Mouse (Mus musculus) G1E (cell line): ENCODE measurements at regions not wholly inside any gene's neighbourhood (a gene's known extent, or its start where the extent isn't known, plus 50 kb on each side); places are given as distances from the start of the nearest gene placed in this dataset.

ENCODE experiments used
- ATAC-seq: 2 replicates; pipeline ENCODE4 v1.8.0; 2016; ENCODE audit warnings: mild to moderate bottlenecking; ENCODE audit not compliant: insufficient number of reproducible peaks, poor library complexity, low FRiP score, severe bottlenecking; ENCODE audit errors: extremely low read depth
- DNase-seq: peaks from one replicate; pipeline ENCODE4 v3.0.0; 2012; ENCODE audit warnings: low spot score
- H3K27me3 ChIP-seq: 2 replicates; pipeline ENCODE4 v1.6.1; 2012; ENCODE audit warnings: mild to moderate bottlenecking, low read length, inconsistent platforms; ENCODE audit not compliant: insufficient read depth
- H3K36me3 ChIP-seq: replicated peaks from 2 replicates; pipeline ENCODE3; 2012; ENCODE audit warnings: mild to moderate bottlenecking, inconsistent platforms
- H3K4me1 ChIP-seq: 2 replicates; pipeline ENCODE4 v1.6.1; 2012; ENCODE audit warnings: low read depth, low read length, inconsistent platforms, mixed read lengths; ENCODE audit not compliant: insufficient read depth
- H3K4me3 ChIP-seq: 2 replicates; pipeline ENCODE4 v1.5.1; 2012; ENCODE audit warnings: low read depth, mild to moderate bottlenecking, inconsistent platforms, low read length, moderate library complexity, mixed read lengths
- H3K9me3 ChIP-seq: replicated peaks from 2 replicates; pipeline ENCODE4 v1.6.1; 2012; ENCODE audit warnings: inconsistent platforms
- CTCF ChIP-seq: IDR thresholded peaks from 2 replicates; pipeline ENCODE4 v1.5.1; 2012; ENCODE audit warnings: low read depth, low read length, inconsistent platforms, mixed read lengths
- GATA1 ChIP-seq: IDR thresholded peaks from 2 replicates; pipeline ENCODE4 v1.6.1; 2012; ENCODE audit warnings: borderline replicate concordance, low read length, inconsistent platforms, mixed read lengths
- GATA2 ChIP-seq: IDR thresholded peaks from 2 replicates; pipeline ENCODE4 v1.6.1; 2012; ENCODE audit warnings: low read depth, low read length, inconsistent platforms, borderline replicate concordance
- POLR2AphosphoS5 ChIP-seq: IDR thresholded peaks from 2 replicates; pipeline ENCODE4 v1.6.1; 2012; ENCODE audit warnings: low read depth, low read length, inconsistent platforms; ENCODE audit not compliant: insufficient replicate concordance
- TAL1 ChIP-seq: conservative IDR thresholded peaks from 2 replicates; pipeline ENCODE4 v1.6.1; 2012; ENCODE audit warnings: low read depth, low read length, inconsistent platforms, mixed read lengths

GRCm38 (mm10) chr15:24827881-24828280 lies 585.7 kb downstream of the Basp1 start:
- no peak for TF ChIP-seq GATA2
- TF ChIP-seq POLR2AphosphoS5 = no peak
- TF ChIP-seq GATA1 = no peak
- no peak for TF ChIP-seq TAL1
- no peak for TF ChIP-seq CTCF
- no peak for ATAC-seq

GRCm38 (mm10) chr15:24827259-24827658 lies 586.3 kb downstream of the Basp1 start:
- no peak overlapping the region for H3K4me3 ChIP-seq
- H3K36me3 ChIP-seq = no peaks in the 10 kb centered on the region
- DNase-seq (no peak), ATAC-seq (no peak)
- no peaks in the 10 kb centered on the region for H3K27me3 ChIP-seq
- H3K9me3 ChIP-seq = no peaks in the 10 kb centered on the region
- no peak for TF ChIP-seq GATA2
- TF ChIP-seq POLR2AphosphoS5 = no peak
- H3K4me1 ChIP-seq = no peaks in the 10 kb centered on the region

More at GRCm38 (mm10) chr15:24827881-24828280, 585.7 kb downstream of the Basp1 start:
- DNase-seq = no peak
- H3K4me3 ChIP-seq = no peak overlapping the region
- no peaks in the 10 kb centered on the region for H3K9me3 ChIP-seq
- H3K4me1 ChIP-seq = no peaks in the 10 kb centered on the region
- H3K36me3 ChIP-seq = no peaks in the 10 kb centered on the region
- no peaks in the 10 kb centered on the region for H3K27me3 ChIP-seq

DNA sequence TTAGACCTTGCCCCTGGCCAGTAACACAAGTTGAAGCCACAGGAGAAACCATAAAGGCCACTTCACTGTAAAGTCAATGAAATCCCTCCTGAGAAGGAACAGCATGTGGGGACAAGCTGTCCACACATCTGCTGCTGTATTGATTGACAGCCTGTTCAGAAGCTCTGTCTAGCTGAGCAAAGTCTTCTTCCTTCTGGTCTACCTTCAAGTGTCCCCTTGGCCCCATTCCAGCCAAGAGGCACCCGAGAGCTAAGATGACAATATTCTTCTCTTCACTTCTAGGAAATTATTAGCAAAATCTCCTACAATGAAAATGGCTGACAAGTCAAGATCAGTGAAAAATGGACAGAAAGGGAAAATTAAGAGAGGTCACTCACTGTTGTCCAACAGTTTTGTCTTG lies 616.7 kb downstream of the Basp1 start:
- no peak overlapping the region for H3K4me3 ChIP-seq
- no peaks in the 10 kb centered on the region for H3K36me3 ChIP-seq

DNA sequence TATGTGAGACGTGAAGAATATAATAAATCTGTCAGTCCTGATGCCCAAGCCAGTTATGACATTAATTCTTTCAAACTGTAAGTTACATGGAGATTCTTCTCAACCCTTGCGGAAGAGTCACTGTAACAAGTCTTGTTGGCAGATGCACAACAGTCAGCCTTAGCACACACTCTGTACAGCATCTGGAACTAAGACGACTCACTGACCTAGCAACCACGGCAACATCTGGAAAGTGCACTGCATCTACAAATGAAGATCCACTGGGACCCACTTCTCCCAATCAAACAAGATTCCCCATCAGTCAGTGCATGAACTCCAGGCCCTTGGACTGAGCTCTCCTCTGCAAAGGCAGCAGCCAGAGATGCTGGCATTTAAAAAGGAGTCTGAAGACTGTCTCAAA lies 620.2 kb downstream of the Basp1 start:
- Histone ChIP-seq H3K9me3 (no peaks in the 10 kb centered on the region; the same call in 1 of the 2 replicates), H3K4me1 (no peaks in the 10 kb centered on the region), H3K27me3 (no peaks in the 10 kb centered on the region), H3K4me3 (no peak overlapping the region), H3K36me3 (no peaks in the 10 kb centered on the region)
- no peak for DNase-seq
- no peak for ATAC-seq
- TF ChIP-seq POLR2AphosphoS5 = no peak
- TF ChIP-seq GATA1 = no peak
- no peak for TF ChIP-seq GATA2
- no peak for TF ChIP-seq CTCF
- no peak for TF ChIP-seq TAL1

More for the DNA sequence above, 616.7 kb downstream of the Basp1 start:
- DNase-seq (no peak), ATAC-seq (no peak)
- no peaks in the 10 kb centered on the region for H3K27me3 ChIP-seq
- H3K4me1 ChIP-seq = no peaks in the 10 kb centered on the region
- TF ChIP-seq GATA2 = no peak
- no peaks in the 10 kb centered on the region; the same call in 1 of the 2 replicates for H3K9me3 ChIP-seq

GRCm38 (mm10) chr15:24786336-24786735 lies 627.2 kb downstream of the Basp1 start:
- ATAC-seq (no peak), DNase-seq (no peak)
- H3K4me1 ChIP-seq = no peaks in the 10 kb centered on the region
- H3K4me3 ChIP-seq = no peak overlapping the region
- H3K36me3 ChIP-seq = no peaks in the 10 kb centered on the region
- TF ChIP-seq TAL1 (no peak), GATA2 (no peak), CTCF (no peak), GATA1 (no peak), POLR2AphosphoS5 (no peak)
- no peaks in the 10 kb centered on the region for H3K27me3 ChIP-seq
- H3K9me3 ChIP-seq = no peaks in the 10 kb centered on the region

DNA sequence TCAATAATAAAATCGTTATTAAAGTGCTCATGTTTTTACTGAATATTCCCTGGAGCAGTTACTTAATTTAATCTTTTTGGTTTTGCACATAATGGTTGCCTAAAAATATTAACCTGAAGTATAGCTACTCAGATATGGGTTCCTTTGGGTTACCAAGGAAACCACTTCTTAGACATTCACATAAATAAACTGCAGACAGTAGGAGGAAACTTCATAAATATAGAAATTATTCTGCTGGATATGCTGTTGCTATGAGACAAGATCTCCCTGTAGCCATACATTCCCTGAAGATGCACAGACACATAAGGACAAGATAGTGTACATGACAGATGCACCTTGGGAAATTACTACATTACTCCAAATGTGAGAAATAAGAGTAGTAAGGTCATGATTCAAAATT lies 635.3 kb downstream of the Basp1 start:
- Histone ChIP-seq H3K27me3 (no peaks in the 10 kb centered on the region), H3K4me1 (no peaks in the 10 kb centered on the region), H3K9me3 (no peaks in the 10 kb centered on the region), H3K4me3 (no peak overlapping the region), H3K36me3 (no peaks in the 10 kb centered on the region)
- TF ChIP-seq GATA2 (no peak), GATA1 (no peak), POLR2AphosphoS5 (no peak), CTCF (no peak), TAL1 (no peak)
- no peak for ATAC-seq
- DNase-seq = no peak

DNA sequence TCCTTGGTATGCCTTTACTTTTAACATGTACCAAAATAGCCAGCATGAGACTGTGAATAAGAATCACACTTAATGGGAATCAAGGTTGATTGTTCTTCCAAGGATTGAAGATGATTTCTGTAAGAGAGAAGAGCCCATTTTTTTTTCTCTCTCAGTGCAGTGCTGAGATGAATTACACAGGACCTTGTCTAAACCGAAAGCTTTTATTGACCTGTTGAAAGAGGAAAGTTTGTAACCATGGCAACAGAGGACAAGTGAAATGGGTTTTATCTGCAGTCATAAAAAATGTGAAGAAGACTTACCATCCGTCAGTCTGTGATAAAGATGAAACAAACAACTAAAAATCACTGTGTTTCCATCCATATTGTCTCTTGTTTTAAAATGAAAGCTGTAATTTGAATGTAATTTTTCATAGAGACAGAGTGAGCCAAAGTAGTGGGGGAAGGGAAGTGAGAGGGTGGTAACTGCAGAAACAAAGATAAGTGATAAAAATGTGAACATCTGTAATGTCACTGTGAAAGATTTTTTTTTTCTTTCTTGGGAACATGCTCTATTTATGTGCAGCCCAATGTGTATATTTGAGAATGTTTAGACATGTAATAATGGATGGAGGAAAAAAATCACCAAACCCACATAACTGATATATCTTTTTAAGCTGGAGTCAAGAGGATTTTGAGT lies 661.9 kb downstream of the Basp1 start:
- H3K27me3 ChIP-seq = no peaks in the 10 kb centered on the region
- H3K9me3 ChIP-seq = no peaks in the 10 kb centered on the region
- H3K36me3 ChIP-seq = no peaks in the 10 kb centered on the region
- TF ChIP-seq GATA2 = no peak
- no peak for TF ChIP-seq GATA1
- TF ChIP-seq POLR2AphosphoS5 = no peak
- no peak for TF ChIP-seq TAL1
- no peak for TF ChIP-seq CTCF
- no peak overlapping the region for H3K4me3 ChIP-seq
- no peak for DNase-seq
- H3K4me1 ChIP-seq = no peaks in the 10 kb centered on the region
- ATAC-seq = no peak
